Mouse (Mus musculus) gastrocnemius, postnatal 4 days (tissue): ENCODE results near the gene Pi4k2a. TPM values are rescaled to one million over a fixed set of nuclear protein-coding genes. Genes with fewer than 3 reads are reported as not detected.
A peak's percentile ranks its signal among the peaks of the same experiment; 100 is the strongest.
"Not testable (repeated sequence)": the region's sequence is repeated elsewhere in the genome, so short reads cannot be mapped to it uniquely, and the experiment has no call there.

Experiments used
- DNase-seq, 2 experiments: peaks; one replicate each; pipeline ENCODE4 v3.0.0; 2021 to 2022; ENCODE audit warnings: low spot score in 2 of 2, mixed read lengths in 2 of 2
- total RNA-seq, 2 experiments: library from RNA; stranded (reverse); gene quantifications; 2 replicates each; pipeline ENCODE4 v1.2.3; 2021

Pi4k2a gene
- total RNA-seq, 2 experiments from 2014 or later = 18.5 to 21.5 TPM

DNA sequence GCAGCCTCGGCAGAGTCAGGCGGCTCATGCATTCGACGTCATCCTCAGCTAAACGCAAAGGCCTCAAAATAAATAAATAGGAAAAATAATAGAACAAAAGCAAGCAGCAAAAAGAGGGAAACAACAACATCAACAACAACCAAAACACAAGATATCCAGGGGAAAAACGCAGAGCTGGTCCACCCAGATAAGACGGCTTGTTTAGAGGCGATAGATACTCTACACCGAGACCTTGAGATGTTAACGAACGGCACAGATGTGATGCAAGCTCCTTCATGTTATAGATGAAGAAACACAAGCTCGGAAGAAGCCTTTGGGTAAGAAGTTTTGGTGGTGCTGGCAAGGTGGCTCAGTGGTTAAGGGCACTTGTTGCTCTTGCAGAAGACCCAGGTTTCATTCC is 11.3 kb upstream of the Pi4k2a start:
- DNase-seq = no peak

DNA sequence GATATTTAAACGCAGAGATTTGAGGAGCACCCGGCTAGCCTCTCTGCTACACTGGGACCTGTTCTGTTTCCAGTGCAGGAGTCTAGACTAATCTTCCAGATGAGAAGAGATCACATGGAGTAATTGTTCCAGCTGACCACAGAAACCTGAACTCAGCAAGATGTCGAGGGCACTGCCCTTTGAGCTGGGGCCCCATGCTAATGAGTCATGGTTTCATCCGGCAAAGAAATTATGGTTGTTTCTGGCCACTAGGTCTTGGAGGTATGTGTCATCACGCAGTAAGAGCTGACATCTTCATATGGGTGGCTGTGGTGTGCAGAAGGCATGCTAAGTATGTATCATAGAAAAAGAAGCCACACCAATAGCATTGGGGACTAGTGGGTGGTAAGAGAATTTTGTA is 10.3 kb upstream of the Pi4k2a start:
- no peak for DNase-seq

DNA sequence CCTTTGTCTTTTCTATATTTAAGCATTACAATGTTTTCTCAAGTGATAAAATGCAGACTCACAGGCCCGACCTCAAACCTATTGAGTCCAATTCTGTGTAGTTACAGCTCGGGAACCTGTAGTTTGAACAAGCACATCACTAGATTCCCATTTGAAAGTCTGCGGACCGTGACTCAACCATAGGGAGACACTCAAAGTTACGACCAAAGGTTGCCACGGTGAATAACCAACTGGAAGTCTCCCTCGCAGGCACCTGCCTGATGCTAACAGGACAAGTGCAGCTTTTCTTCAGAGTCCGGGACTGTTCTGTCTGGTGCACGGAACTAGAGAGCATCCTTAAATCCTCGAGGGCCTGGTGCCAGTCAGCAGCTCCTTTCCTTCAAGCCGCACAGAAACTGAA is 9.8 kb upstream of the Pi4k2a start:
- no peak for DNase-seq

DNA sequence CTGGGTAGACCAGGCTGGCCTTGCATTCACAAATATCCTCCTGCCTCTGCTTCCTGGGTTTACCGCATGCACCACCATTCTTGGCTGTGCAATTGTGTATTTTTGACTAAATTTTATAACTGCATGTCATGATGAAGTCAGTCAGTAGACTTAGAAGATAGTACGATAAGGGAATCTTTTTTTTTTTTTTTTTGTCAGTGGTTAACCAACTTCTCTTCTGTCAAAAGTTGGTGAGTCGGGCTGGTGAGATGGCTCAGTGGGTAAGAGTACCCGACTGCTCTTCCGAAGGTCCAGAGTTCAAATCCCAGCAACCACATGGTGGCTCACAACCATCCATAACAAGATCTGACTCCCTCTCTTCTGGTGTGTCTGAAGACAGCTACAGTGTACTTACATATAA is 8.7 kb upstream of the Pi4k2a start:
- DNase-seq = not testable (repeated sequence)

DNA sequence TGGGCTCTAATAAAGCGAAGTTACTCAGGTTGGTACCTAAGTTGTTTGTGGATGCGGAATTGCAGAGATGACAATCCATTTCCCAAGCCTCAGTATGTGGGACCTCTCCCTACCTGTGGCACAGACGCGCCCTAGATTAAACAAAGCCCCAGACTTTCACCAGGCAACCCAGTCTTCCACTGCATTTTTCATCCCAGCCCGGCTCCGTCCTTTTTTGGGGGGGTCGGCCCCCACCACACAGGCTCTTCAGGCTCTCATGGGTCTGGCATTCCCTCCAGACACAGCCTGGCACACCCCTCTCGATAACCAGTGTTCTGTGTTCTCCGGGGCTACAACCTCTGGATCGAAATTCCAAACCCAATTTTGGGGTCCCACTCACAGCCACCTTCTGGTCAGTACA is 4.6 kb upstream of the Pi4k2a start:
- DNase-seq = no peak

DNA sequence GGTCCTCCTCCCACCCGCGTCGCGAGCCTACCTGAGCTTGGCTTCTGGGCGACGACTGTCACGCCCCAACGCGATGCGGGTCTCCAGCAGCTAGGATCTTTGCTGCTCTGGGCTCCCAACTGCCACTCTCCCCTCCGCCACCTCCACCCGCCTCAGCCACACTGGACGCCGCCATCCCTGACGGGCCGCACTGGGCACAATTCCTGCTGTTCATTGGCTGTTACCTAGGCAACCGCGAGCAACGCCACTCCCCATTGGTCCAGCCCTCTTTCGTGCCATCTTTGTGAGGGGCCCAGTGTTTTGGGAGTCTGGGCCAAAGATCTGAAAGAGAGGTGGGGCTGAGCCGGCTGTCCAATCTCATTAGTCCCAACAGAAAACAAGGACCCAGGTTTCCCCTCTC is 4.1 kb upstream of the Pi4k2a start, which contains the start of gene Morn4:
Morn4 (minus strand) TSS at position 192 of the 400 bp plus-strand sequence.
- peak; percentile 36 to 70 for DNase-seq

DNA sequence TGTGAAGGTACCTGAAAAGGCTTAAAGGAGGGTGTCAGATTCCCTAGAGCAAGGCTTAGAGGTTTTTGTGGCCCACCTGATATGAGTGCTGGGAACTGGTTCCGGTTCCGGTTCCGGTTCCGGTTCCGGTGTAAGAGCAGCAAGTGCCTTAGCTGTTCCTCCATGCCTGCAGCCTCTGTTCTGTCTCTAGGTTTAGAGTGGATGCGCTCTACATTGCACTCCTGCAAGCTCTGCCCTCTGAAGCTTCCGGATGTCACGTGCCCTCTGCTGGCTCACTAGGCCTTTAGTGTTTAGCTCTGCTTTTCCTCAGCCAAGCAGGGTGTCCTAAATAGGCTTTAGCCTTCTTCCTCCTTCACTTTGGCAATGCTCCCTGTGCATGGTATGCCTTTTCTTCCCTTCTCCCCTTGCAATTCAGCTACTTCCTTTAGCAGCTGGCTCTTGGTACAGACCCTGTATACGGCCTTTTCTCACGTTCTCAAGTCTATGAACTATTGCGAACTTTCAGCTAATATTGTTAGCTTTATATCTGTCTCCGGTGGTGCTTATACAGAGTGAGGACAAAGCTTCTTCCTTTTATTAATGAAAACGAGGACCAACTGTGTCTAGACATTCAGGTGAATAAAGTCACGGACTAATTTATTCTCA is 1.0 kb upstream of the Pi4k2a start:
- DNase-seq = peak in 1 of 2 experiments; percentile 32

DNA sequence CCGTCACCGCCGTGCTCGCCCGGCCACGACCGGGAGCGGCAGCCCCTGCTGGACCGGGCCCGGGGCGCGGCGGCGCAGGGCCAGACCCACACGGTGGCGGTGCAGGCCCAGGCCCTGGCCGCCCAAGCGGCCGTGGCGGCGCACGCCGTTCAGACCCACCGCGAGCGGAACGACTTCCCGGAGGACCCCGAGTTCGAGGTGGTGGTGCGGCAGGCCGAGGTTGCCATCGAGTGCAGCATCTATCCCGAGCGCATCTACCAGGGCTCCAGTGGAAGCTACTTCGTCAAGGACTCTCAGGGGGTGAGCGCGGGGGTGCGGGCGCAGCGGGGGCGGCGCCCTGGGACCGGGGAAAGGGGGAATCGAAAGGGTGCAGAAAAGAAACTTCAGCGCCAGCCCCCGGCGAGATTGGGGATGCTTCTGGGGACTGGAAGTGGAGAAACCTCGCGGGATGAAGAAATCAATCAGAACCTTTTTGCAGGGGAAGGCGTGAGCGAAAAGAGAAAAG is 419 bp downstream of the Pi4k2a start:
- DNase-seq = peak in 1 of 2 experiments; percentile 37

DNA sequence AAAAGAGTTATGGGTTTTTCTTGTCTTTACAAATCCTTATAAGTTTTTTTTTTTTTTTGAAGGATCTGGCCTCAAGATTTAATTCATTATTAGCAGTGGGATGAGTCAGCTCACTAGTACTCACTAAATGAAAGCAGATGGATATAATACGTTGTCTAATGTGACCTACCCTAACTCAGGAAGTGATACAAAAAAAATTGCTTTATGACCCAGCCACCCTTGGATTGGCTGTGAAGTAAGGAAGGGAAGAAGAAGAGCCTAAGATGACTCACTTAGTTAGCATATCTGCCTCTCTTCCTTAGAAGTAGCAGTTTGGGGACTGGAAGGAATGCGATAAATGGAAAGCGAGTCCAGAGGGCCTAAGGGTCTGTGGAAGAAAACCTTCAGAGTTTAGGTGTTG is 9.1 kb downstream of the Pi4k2a start:
- no peak for DNase-seq

DNA sequence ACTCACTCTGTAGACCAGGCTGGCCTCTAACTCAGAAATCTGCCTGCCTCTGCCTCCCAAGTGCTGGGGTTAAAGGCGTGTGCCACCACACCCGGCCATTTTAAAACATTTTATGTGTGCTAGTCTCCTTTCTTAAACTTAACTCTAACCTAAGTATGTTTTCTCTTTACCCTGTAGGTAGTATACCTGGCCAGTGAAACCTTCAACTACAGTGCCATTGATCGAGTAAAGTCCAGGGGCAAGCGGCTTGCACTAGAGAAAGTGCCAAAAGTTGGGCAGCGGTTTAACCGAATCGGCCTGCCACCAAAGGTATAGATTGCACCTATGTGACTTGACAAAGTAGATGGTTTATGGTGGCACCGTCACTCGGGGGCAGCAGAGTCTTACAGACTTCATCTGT is 14.4 kb downstream of the Pi4k2a start:
- DNase-seq = no peak

DNA sequence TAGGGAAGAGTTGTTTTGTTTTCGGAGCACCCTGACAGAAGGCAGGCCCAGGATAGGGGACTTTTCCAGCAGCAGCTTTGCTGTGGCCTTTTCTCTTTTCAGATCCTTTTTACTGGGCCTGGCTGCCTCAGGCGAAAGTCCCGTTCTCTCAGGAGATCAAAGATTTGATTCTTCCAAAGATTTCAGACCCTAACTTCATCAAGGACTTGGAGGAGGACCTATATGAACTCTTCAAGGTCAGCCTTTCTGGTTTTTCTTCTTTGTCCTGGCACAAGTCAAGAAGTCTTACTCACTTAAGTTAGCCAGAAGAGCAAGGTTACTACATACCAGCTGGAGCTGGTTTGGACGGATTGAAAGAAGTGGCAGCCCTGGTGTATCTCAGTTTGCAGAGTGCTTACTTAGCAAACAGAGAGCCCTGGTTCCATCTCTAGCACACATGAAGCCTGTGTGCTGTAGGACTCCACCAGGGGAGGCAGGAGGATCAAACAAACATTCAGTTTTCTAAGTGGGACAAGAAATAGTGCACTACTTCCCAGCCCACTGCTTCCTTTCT is 25.6 kb downstream of the Pi4k2a start:
- DNase-seq = no peak

DNA sequence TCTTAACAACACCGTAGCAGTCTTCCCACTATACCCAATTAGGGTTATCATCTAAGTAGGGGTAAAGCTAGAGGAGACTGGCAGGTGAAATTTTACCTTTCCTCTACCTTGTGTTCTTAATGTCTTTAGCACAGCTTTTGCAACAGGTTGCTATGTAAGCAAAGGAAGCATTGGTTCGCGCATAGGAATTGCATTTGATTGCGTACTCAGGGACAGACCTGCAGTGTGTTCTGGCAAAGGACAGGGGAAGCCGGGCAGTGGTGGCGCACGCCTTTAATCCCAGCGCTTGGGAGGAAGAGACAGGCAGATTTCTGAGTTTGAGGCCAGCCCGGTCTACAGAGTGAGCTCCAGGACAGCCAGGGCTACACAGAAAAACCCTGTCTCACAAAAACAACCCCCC is 27.9 kb downstream of the Pi4k2a start:
- no peak for DNase-seq

DNA sequence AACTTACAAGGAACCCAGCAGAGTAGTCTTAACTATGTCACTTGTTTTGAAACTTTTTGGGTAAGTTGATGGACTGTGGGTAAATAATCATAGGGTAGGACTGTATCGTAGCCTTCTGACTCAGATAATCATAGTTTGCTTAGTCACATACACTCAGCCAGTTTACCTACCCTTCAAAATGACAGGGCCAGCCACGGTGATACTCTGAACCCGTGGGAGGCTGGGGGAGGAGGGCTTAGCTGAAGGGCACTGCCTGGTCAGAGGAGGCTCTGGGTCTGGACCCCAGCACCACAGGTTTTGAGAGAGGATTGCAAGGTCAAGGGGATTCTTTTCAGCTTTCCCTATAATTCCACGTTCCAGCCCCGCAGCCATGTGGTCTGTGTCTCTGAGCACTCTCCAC is 28.3 kb downstream of the Pi4k2a start:
- DNase-seq = no peak

DNA sequence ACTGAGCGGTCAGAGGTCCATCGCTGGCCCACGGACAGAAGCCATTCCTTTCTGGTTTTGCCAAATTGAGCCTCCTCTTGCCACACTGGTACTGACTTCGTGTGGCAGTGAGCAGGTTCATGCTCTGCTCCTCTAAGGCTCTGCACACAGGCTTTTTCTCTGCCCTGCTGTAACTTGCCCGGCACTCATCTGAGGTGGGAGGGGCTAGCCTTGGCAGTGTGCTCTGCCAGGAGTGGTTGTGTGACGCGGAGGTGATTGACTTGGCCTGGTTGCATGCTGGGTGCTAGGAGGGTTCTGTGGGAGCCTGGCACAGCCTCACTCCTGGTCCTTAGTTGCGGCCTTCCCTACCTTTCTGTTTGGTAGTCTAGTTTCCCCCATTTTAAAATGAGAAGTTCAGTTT is 30.2 kb downstream of the Pi4k2a start:
- DNase-seq = no peak

DNA sequence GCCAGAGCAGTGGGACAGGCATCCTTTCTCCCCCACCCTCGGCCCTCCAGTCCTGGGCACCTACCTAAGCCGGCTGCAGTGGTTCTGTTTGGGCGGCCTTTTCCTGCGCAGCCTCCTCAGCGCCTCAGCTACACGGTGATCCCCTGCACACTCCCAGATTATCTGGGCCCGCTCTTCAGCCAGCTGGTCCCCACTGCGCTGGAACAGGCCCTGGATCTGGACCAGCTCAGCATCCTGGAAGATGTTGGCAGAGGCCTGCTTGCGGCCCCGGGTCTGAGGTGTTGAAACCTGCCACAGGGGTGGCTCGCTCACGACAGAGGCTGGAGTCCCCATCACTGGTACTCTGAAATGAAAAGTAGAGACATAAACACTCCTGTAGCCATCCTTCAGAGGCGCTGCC is 34.4 kb downstream of the Pi4k2a start:
- DNase-seq = no peak

DNA sequence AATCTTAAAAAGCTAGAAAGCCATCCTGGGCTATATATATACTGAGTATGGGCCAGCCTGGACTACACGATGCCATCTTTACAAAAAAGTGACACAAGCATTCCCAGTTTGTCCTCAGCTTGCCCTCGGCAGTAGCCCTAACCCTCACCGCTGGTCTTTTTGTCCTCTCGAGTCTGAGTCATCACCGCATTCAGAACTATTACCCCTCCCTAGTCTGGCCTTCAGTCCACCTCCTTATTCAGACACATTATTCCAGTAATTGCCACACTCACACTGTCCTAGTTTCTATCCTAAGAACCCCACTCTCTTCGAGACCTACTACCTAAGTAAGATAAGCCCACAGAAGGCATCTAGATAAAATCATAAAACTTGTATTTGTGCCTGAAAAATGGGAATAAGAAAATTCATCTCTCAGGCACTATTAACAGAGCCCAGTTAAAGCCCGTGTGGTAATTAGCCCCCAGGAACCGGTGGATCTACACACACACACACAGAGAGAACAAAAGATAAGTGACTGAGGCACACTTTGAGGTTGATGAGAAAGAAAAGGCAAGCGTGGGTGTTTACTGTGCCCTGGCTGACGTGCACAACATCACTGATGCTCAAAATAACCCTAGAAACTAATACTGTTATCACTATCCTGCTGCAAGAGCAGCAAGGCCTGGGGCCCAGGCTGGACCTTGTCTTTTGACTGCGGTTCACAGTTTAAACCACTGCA is 35.4 kb downstream of the Pi4k2a start:
- no peak for DNase-seq

DNA sequence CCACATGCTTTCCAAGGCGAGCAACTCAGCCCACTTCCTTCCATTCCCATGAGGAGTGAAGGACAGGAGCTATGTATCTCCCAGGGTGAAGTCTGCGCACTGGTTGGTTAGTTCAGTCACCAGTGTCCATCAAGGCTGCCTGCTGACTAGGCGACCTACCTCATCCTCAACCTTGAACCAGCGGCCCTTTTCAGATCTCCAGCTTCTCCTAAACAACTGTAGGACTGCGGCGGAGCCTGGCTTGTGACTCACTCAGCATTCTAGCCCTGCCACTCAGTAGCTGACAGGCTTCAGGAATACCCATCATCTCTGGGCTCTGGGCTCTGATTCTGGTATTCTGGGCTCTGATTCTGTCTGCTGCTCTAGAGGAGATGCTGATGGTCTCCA is 35.9 kb downstream of the Pi4k2a start:
- DNase-seq = no peak

DNA sequence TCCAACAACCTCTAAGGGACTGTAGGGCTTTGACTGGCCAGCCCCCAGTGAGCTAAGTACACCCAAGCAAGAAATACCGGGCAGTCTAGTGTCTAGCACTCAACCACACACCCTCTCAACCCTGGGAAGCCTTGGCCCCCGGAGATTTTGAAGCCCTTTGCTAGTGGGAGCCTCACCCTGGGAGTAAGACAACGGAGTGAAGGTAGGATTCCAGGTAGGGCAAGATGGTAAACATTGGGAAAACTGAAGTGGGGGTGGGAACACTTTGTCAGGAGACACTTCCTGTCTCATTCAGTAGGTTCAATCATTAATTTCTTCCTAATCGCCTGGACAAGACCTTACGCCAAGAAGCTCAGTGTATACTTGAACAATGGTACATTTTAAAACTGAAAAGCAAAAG is 36.8 kb downstream of the Pi4k2a start:
- DNase-seq = no peak

DNA sequence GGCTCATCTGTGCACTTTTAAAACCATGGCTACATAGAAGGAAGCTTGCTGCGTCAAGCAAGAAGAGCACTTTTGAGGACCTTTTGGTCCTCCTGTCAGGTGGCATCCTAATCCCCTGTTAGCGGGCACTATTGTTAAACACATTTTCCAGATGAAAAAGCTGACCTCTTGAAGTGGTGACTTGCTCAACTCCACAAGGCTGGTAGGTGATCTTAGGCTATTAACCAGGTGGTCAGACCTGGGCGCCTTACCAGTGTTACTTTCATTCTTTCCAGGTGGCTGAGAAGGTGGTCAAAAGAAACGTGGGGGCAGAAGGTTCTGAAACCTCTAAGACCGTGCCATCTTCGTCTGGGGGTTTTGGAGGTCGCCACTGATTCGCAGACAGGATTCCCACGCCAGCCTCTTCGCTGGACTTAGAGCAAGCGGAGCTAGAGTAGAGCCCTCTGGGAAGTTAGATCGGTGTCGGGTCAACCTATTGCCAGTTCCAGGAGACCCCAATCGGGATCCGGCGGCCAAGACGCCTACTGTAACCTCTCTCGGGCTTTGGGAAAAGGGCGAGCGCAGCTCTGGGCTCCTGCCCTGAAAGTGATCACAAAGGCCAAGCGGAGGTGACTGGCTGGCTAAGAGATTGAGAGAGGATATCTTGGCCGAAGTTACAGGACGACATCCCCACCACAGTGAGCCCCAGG is 37.9 kb downstream of the Pi4k2a start:
- no peak for DNase-seq

DNA sequence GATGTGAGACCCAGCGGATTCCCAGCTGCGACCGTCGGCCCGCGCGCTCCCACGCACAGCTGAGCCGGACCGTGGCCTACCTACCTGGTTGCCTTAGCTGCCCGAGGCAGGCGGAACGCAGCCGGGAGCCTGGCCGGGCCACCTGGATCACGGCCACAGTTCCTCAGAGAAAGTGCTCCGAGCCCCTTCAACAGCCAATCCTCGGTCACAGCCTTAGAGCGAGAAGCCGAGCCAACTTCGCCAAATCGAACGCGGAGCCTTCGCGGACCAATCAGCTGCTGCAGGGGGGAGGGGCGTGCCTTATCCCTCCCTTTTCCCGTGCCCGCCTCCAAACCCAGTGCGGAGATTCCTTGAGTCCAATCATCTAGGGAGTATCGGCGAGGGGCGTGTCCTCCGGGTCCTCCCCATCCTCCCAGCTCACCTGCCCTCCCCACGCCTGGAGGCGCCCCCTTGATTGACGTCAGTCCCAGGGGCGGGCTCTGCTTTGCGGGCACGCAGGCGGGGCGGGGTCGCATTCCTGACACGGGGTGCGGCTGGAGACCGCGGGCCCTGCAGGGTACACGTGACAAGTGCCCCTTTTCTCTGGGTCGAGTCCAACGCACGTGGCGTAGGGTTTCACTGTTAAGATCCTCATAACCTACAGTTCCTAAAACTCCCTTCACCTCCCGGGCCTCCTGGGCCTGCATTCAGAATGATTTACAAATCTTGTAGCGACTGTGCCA is 38.7 kb downstream of the Pi4k2a start, which contains the start of gene Avpi1:
Avpi1 (minus strand) TSS at position 273 of the 722 bp plus-strand sequence.
- DNase-seq = peak; percentile 82 to 93
